Mouse (Mus musculus) colon, adult 2 months (tissue): ENCODE results near the gene Mterf4. TPM values are rescaled to one million over a fixed set of nuclear protein-coding genes. Genes with fewer than 3 reads are reported as not detected.

Experiments
- polyA plus RNA-seq: library from polyadenylated mRNA; depleted of rRNA; stranded (reverse); fragments of >200 nt; gene quantifications from 2 replicates; pipeline ENCODE4 v1.2.3, GENCODE M21; 2012; rRNA removed

Gene Mterf4
- 4.5 and 4.8 TPM in 2 replicates for polyA plus RNA-seq

DNA sequence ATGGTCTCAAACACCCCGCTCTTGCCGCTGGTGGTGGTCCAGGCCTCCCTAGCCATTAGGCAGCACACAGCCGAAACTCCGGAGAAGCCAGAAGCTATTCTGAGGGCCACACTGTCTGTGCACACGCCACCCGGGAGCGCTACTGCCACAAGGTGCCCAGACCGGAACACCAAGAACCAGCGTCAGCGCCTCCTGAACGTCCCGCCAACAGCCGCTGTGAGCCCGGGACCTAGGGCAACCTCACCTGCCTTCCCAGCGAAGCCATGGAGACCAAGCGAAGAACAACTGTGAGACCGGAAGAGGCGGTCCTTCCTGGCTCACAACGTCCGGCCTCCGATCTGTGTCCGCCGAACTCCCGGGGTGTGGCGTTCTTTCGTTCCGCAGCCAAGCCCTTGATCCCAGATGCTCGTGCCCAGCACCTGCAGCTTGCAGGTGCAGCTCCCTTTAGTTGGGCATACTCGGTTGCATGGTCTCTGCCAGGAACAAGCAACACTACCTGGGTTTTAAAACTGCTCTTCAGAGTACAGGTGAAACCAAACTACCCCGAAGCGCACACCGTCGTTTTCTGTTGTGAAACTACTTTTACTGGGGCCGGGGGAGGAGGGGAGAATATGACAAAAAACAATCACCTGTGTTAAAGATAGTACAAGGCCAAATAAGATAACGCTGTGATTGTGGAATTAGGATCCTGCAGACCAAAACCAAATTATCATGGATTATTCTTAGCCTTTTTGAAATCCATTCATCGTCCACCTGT, at the start of gene Mterf4:
Gene Mterf4, minus strand, starts transcription at position 335 of the 757 bp plus-strand sequence.

GRCm38 (mm10) chr1:93342648-93343503, 37.2 kb upstream of the Mterf4 start, which contains the start of the genes Ppp1r7 and Pask:
Ppp1r7 (plus strand) TSS chr1:93342854.
Pask (minus strand) TSS chr1:93343482.

Other genes starting within 250 kb of the Mterf4 start
- gene Kif1a, start 204.0 kb downstream of the Mterf4 start, polyA plus RNA-seq, result 4.7 and 5.3 TPM in 2 replicates
- not detected in 2 replicates for gene Agxt, start 170.7 kb downstream of the Mterf4 start, polyA plus RNA-seq
- gene 2310007B03Rik, start 145.0 kb downstream of the Mterf4 start, polyA plus RNA-seq, result 13.3 and 13.8 TPM in 2 replicates
- 0.03 and 0.06 TPM in 2 replicates for gene Crocc2, start 137.2 kb downstream of the Mterf4 start, polyA plus RNA-seq
- gene Sned1, start 70.1 kb downstream of the Mterf4 start, polyA plus RNA-seq, result 10.9 and 14.3 TPM in 2 replicates
- gene Ppp1r7, start 36.9 kb upstream of the Mterf4 start, polyA plus RNA-seq, result 2.5 and 3.0 TPM in 2 replicates
- gene Pask, start 37.6 kb upstream of the Mterf4 start, polyA plus RNA-seq, result 1.9 and 2.6 TPM in 2 replicates
- 49.6 and 54.6 TPM in 2 replicates for gene Ano7, start 68.0 kb upstream of the Mterf4 start, polyA plus RNA-seq
- gene Hdlbp, start 172.9 kb upstream of the Mterf4 start, polyA plus RNA-seq, result 80.2 and 82.3 TPM in 2 replicates
- gene Farp2, start 206.2 kb upstream of the Mterf4 start, polyA plus RNA-seq, result 12.6 and 15.8 TPM in 2 replicates